30 mouse cellular contexts compared by ENCODE assay signal in the genomic region with DNA sequence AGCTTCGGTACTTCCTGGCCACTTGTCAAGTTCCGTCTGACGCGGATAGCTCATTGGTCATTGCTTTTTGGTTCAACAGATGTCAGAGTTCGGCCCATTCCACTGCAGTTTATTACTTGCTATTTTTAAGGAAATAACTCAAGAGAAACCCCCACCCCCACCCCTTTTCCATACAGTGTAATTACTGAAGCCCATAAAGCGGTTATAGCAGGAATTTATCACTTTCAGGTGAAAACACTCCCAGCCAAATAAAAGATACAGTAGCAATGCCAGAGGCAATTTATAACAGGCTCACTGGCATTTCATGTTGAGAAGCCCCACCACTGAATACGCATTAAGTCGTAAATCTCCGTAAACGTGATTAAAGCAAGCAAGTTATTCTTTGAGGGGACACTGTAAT. TPM values are rescaled to one million over a fixed set of nuclear protein-coding genes. Genes with fewer than 3 reads are reported as not detected.
A peak's percentile ranks its signal among the peaks of the same experiment; 100 is the strongest.
DNase-seq lines count a peak whose midpoint lies in the region; ATAC-seq and TF ChIP-seq lines count a peak whose summit lies in the region.
"Had no signal": no experiment of that assay in that cellular context is flagged by ENCODE, and none has a peak within 500 bp of the region (broad histone marks: within the 10 kb centered on the region; RNA-seq: fewer than 3 reads in every experiment).

No protein-coding gene starts in this region.

- 25% methylated on average over 10 of the region's 10 CpGs for WGBS in kidney, postnatal 0 days
- WGBS in neural tube, embryonic 12.5 days, result 37% methylated on average over 10 of the region's 10 CpGs

- peak; percentile 7 for DNase-seq in embryo, embryonic 11 days
- no peak for DNase-seq in embryo, embryonic 10.5 days (ENCODE audit: low spot score)
- peak; percentile 59 for DNase-seq in kidney, postnatal 0 days (ENCODE audit: low spot score)
- no peak for DNase-seq in kidney, postnatal 10 days
- no peak for DNase-seq in neural tube, embryonic 10.5 days (ENCODE audit: extremely low spot score, low spot score)
- peak; percentile 34 for DNase-seq in mesoderm, embryonic 11.5 days (ENCODE audit: low read depth, low spot score)
- DNase-seq in urinary bladder, adult 2 months (ENCODE audit: low spot score), result no peak
- DNase-seq: adrenal gland, adult 2 months; cerebellum, adult 8-10 months; cerebellum, postnatal 36 days; gastrocnemius, adult 2 months; gastrocnemius, postnatal 36 days; heart, adult 2 months; heart, postnatal 4 days; kidney, postnatal 25 days; right cerebral cortex, postnatal 25 days had no signal

- ATAC-seq in kidney, postnatal 0 days (replicated peaks; ENCODE audit: low FRiP score, low read depth), result no peak
- peak; percentile 64 for ATAC-seq in neural tube, embryonic 12.5 days (ENCODE audit: low FRiP score, low read depth)
- ATAC-seq: activated CD4-positive, CD25-positive, alpha-beta regulatory T cell, adult 4 months; forebrain, embryonic 15.5 days; midbrain, embryonic 13.5 days had no signal

- H3K4me2 ChIP-seq in kidney, postnatal 0 days (ENCODE audit: low read length), result peak overlapping the region; percentile 21
- no peak overlapping the region for H3K4me2 ChIP-seq in neural tube, embryonic 12.5 days (replicated peaks)
- H3K4me2 ChIP-seq: embryonic facial prominence, embryonic 13.5 days; forebrain, embryonic 15.5 days; heart, embryonic 12.5 days; hindbrain, embryonic 13.5 days; liver, embryonic 15.5 days; lung, embryonic 15.5 days; midbrain, embryonic 13.5 days; stomach, embryonic 15.5 days had no signal

- no peak overlapping the region for H3K27ac ChIP-seq in kidney, postnatal 0 days
- H3K27ac ChIP-seq in neural tube, embryonic 12.5 days, result no peak overlapping the region
- H3K27ac ChIP-seq: embryonic facial prominence, embryonic 13.5 days; forebrain, embryonic 10.5 days; forebrain, embryonic 15.5 days; gastrocnemius, adult 2 months; heart, adult 2 months; hindbrain, embryonic 13.5 days; layer of hippocampus, adult 2 months; left cerebral cortex, adult 2 months; liver, embryonic 15.5 days; lung, embryonic 15.5 days; midbrain, embryonic 13.5 days; stomach, embryonic 15.5 days had no signal

- no peak for TF ChIP-seq CTCF in kidney, postnatal 0 days (IDR thresholded peaks at IDR 0.05; ENCODE audit: low read depth)

- no peaks in the 10 kb centered on the region for H3K9me3 ChIP-seq in kidney, postnatal 0 days (replicated peaks; ENCODE audit: low read length)
- no peaks in the 10 kb centered on the region for H3K9me3 ChIP-seq in neural tube, embryonic 12.5 days
- H3K9me3 ChIP-seq: embryonic facial prominence, embryonic 13.5 days; forebrain, embryonic 10.5 days; forebrain, embryonic 15.5 days; heart, embryonic 12.5 days; hindbrain, embryonic 13.5 days; liver, embryonic 15.5 days; lung, embryonic 15.5 days; midbrain, embryonic 13.5 days; stomach, embryonic 15.5 days had no signal

- no peak overlapping the region for H3K4me3 ChIP-seq in kidney, postnatal 0 days (replicated peaks; ENCODE audit: low read depth, low read length)
- no peak overlapping the region for H3K4me3 ChIP-seq in neural tube, embryonic 12.5 days
- H3K4me3 ChIP-seq: embryonic facial prominence, embryonic 13.5 days; forebrain, embryonic 10.5 days; forebrain, embryonic 15.5 days; gastrocnemius, adult 2 months; heart, adult 2 months; heart, embryonic 12.5 days; hindbrain, embryonic 13.5 days; layer of hippocampus, adult 2 months; left cerebral cortex, adult 2 months; liver, embryonic 15.5 days; lung, embryonic 15.5 days; midbrain, embryonic 13.5 days; stomach, embryonic 15.5 days had no signal

- no peaks in the 10 kb centered on the region for H3K4me1 ChIP-seq in kidney, postnatal 0 days (replicated peaks; ENCODE audit: insufficient read depth, low read length)
- H3K4me1 ChIP-seq in neural tube, embryonic 12.5 days, result 0 out of 2 replicates have a peak, but pooled peaks cover 6% of the 10 kb centered on the region
- H3K4me1 ChIP-seq: embryonic facial prominence, embryonic 13.5 days; forebrain, embryonic 10.5 days; forebrain, embryonic 15.5 days; heart, embryonic 12.5 days; lung, embryonic 15.5 days; stomach, embryonic 15.5 days had no signal

- H3K36me3 ChIP-seq in kidney, postnatal 0 days (ENCODE audit: insufficient read depth, low read length), result no peaks in the 10 kb centered on the region
- no peaks in the 10 kb centered on the region for H3K36me3 ChIP-seq in neural tube, embryonic 12.5 days
- H3K36me3 ChIP-seq: embryonic facial prominence, embryonic 13.5 days; forebrain, embryonic 10.5 days; forebrain, embryonic 15.5 days; heart, embryonic 12.5 days; hindbrain, embryonic 13.5 days; liver, embryonic 15.5 days; lung, embryonic 15.5 days; midbrain, embryonic 13.5 days; stomach, embryonic 15.5 days had no signal

- H3K27me3 ChIP-seq in kidney, postnatal 0 days (ENCODE audit: insufficient read depth, low read length), result no peaks in the 10 kb centered on the region
- no peaks in the 10 kb centered on the region for H3K27me3 ChIP-seq in neural tube, embryonic 12.5 days (replicated peaks)
- H3K27me3 ChIP-seq: CH12.LX; embryonic facial prominence, embryonic 13.5 days; forebrain, embryonic 15.5 days; heart, embryonic 12.5 days; hindbrain, embryonic 13.5 days; liver, embryonic 15.5 days; lung, embryonic 15.5 days; midbrain, embryonic 13.5 days; stomach, embryonic 15.5 days had no signal

- no peak overlapping the region for H3K9ac ChIP-seq in kidney, postnatal 0 days (ENCODE audit: low read depth, low read length)
- no peak overlapping the region for H3K9ac ChIP-seq in neural tube, embryonic 12.5 days
- H3K9ac ChIP-seq: embryonic facial prominence, embryonic 13.5 days; forebrain, embryonic 15.5 days; heart, embryonic 12.5 days; hindbrain, embryonic 13.5 days; liver, embryonic 15.5 days; lung, embryonic 15.5 days; midbrain, embryonic 13.5 days; stomach, embryonic 15.5 days had no signal

RNA-seq across cellular contexts. Expression of a gene that starts 6.9 kb away (rescaled TPM):
- polyA plus RNA-seq in kidney, postnatal 0 days (2015; fragmentation: Nextera tagmentation; extraction: Ambion mirVana), result 1.0 and 1.4 TPM in 2 replicates
- 1.5 and 1.6 TPM in 2 replicates for polyA plus RNA-seq in neural tube, embryonic 12.5 days (2016; fragmentation: Nextera tagmentation; extraction: Ambion mirVana)
- 0.96 and 1.0 TPM in 2 replicates for polyA plus RNA-seq in urinary bladder, adult 2 months (2012; rRNA removed)

Comparison
In these comparisons a context has a peak if more than half of its experiments do, and no peak if none do; other contexts are left out.
1. DNase-seq: peak in embryo, embryonic 11 days (single experiment), kidney, postnatal 0 days (single experiment) and mesoderm, embryonic 11.5 days (single experiment); none in embryo, embryonic 10.5 days (single experiment), kidney, postnatal 10 days (single experiment), neural tube, embryonic 10.5 days (single experiment) and urinary bladder, adult 2 months (single experiment).